Mouse (Mus musculus) lung, embryonic 14.5 days (tissue): ENCODE data around the gene Hadhb. TPM values are rescaled to one million over a fixed set of nuclear protein-coding genes. Genes with fewer than 3 reads are reported as not detected.
"Not testable (repeated sequence)": the region's sequence is repeated elsewhere in the genome, so short reads cannot be mapped to it uniquely, and the experiment has no call there.

Experiments
- ATAC-seq: fragments of 200-750 bp; cut with Nextera tagmentation; 2 replicates; pipeline ENCODE4 v1.8.0; 2017; ENCODE audit warnings: mild to moderate bottlenecking, moderate TSS enrichment, moderate library complexity; ENCODE audit not compliant: insufficient read depth
- DNase-seq: peaks from one replicate; pipeline ENCODE4 v3.0.0-alpha.2; 2015
- H3K27ac ChIP-seq: fragments of 300-500 bp; sonication (generic); 2 replicates; pipeline ENCODE4 v1.5.1; 2014; ENCODE audit warnings: low read depth, mild to moderate bottlenecking, moderate library complexity
- H3K27me3 ChIP-seq: fragments of 300-500 bp; sonication (generic); 2 replicates; pipeline ENCODE4 v1.6.1; 2014; ENCODE audit warnings: low read length, control low read depth; ENCODE audit not compliant: insufficient read depth
- H3K36me3 ChIP-seq: fragments of 300-500 bp; sonication (generic); 2 replicates; pipeline ENCODE4 v1.6.1; 2014; ENCODE audit warnings: control low read depth; ENCODE audit not compliant: insufficient read depth
- H3K4me1 ChIP-seq: fragments of 300-500 bp; sonication (generic); 2 replicates; pipeline ENCODE4 v1.6.1; 2014; ENCODE audit warnings: antibody characterized with exemption, control low read depth; ENCODE audit not compliant: insufficient read depth
- H3K4me2 ChIP-seq: fragments of 300-500 bp; sonication (generic); 2 replicates; pipeline ENCODE4 v1.6.1; 2014; ENCODE audit warnings: mild to moderate bottlenecking
- H3K4me3 ChIP-seq: fragments of 300-500 bp; sonication (generic); 2 replicates; pipeline ENCODE4 v1.5.1; 2014; ENCODE audit warnings: low read depth, low read length
- H3K9ac ChIP-seq: fragments of 300-500 bp; sonication (generic); 2 replicates; pipeline ENCODE4 v1.6.1; 2014
- H3K9me3 ChIP-seq: fragments of 300-500 bp; sonication (generic); 2 replicates; pipeline ENCODE4 v1.6.1; 2016; ENCODE audit warnings: low read depth, low read length, control low read depth
- CTCF ChIP-seq: IDR thresholded peaks from 2 replicates; pipeline ENCODE4 v1.5.1; 2016; ENCODE audit warnings: antibody characterized with exemption, low read depth
- WGBS: fragments of 180-500 bp; shearing (Covaris S2); extraction: QIAGEN DNeasy Blood & Tissue Kit; methylation state at CpG from one replicate; pipeline ENCODE4 v1.1.7; 2014; 5-methylcytosine and 5-hydroxymethylcytosine counted together
- polyA plus RNA-seq: library from polyadenylated mRNA; unstranded; fragments of >200 nt; fragmentation: Nextera tagmentation; extraction: Ambion mirVana; gene quantifications from 2 replicates; pipeline ENCODE4 v1.2.1, GENCODE M21; 2014

Hadhb gene
- polyA plus RNA-seq, 1 experiment from 2014 or later: 124 TPM

DNA sequence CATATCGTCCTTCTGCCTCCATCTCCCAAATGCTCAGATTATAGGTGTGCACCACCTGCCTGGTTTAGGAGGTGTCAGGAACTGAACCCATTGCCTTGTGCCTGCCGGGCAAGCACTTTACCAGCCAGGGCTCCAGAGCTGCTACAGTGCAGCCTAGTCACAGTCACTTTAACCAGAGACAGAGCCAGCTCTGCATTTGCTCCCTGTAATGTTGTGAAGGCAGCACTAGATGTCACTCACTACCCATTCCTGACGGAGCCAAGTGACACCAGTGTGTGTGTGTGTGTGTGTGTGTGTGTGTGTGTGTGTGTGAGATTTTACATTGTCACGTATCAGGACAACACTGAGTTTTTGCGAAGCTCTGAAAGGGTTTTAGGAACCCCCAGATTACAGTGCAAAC is 46.5 kb downstream of the Hadhb start:
- DNase-seq (peak; percentile 73), ATAC-seq (peak; percentile 65; the same call in 1 of the 2 replicates)
- Histone ChIP-seq H3K27me3 (no peaks in the 10 kb centered on the region), H3K36me3 (no peaks in the 10 kb centered on the region), H3K4me2 (no peak overlapping the region), H3K9me3 (no peaks in the 10 kb centered on the region), H3K4me3 (no peak overlapping the region), H3K27ac (no peak overlapping the region), H3K9ac (no peak overlapping the region), H3K4me1 (no peaks in the 10 kb centered on the region)
- peak; percentile 83 for TF ChIP-seq CTCF
- WGBS: 36% methylated on average over 5 of the region's 5 CpGs

DNA sequence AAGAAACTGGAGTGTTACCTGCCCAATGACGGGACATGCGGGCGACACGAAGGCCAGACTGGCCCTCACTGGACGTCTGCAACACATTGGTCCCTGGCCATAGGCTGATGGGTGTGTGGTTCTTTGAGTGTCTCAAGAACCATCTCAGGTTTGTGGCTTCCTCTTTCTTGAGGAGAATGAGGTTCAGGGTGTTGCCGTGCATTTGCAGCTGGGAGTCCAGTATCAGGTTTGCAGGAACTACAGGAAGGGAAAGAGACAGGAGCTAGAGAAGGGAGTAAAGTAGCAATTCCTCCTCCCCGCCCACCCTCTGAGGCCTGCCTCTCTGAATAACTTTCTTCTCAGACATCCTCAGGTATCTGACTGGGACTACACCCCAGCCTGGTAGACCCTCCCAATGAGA is 47.2 kb downstream of the Hadhb start:
- H3K27ac ChIP-seq: no peak overlapping the region
- H3K27me3 ChIP-seq: no peaks in the 10 kb centered on the region
- DNase-seq (no peak), ATAC-seq (no peak)
- no peaks in the 10 kb centered on the region for H3K9me3 ChIP-seq
- H3K4me1 ChIP-seq: no peaks in the 10 kb centered on the region
- H3K4me2 ChIP-seq: no peak overlapping the region
- H3K36me3 ChIP-seq: no peaks in the 10 kb centered on the region
- no peak for TF ChIP-seq CTCF
- WGBS: 82% methylated on average over 7 of the region's 7 CpGs
- H3K9ac ChIP-seq: no peak overlapping the region
- H3K4me3 ChIP-seq: no peak overlapping the region

DNA sequence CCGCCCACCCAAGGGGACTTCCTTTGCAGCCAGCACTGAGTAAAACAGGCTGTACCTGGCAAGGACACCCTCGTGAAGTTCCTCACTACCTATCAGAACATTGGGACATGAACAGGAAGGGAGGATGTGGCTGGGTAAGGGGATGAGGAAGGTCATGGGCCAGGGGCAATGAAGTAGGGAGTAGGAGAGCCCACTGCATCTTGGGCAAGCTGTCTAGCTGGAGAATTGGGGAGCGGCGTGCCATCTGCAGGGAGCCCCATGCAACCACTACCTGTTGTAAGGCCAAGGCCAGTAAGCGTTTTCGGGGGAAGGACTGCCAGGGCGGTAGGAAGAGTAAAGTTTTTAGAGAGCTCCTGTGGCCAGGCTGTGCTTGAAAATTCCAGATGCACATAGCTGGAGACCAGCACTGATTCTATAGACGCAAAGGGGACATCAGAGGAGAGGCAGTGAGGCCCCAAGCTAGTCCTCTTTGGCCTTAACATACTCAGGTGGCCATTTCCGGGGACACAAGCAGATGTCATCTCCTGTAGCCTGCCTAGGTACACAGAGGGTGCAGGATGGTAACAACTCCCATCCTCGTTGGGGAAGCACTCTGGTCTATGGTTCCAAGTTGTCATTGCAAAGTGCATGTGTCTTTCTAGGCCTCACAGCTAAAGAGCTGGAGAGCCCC is 48.3 kb downstream of the Hadhb start:
- H3K27me3 ChIP-seq: no peaks in the 10 kb centered on the region
- DNase-seq: no peak
- no peak overlapping the region for H3K27ac ChIP-seq
- no peak overlapping the region for H3K9ac ChIP-seq
- 78% methylated on average over 10 of the region's 10 CpGs for WGBS
- no peak overlapping the region for H3K4me2 ChIP-seq
- H3K4me3 ChIP-seq: no peak overlapping the region
- no peaks in the 10 kb centered on the region for H3K9me3 ChIP-seq
- no peak for TF ChIP-seq CTCF
- no peaks in the 10 kb centered on the region for H3K4me1 ChIP-seq
- no peaks in the 10 kb centered on the region for H3K36me3 ChIP-seq
- ATAC-seq: no peak

DNA sequence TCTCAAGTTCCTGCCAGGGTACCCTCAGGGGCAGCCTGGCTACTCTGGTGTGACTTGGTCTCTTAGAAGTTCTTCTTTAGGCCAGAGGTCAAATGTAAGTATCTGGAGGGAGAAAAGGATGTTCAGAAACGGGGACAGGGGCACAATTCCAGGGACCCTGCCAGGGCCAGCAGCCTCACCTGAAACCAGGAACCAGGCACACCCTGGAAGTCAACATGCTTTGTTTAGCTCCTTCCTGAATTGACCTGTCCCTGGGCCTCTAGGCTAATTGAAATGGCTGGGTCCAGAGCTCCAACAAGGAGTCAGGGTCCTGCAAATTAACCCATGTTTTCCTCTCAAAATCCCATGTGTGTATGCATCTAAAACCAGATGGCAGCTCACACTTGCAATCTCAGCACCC is 49.4 kb downstream of the Hadhb start:
- H3K4me2 ChIP-seq: no peak overlapping the region
- H3K9ac ChIP-seq: no peak overlapping the region
- H3K9me3 ChIP-seq: no peaks in the 10 kb centered on the region
- ATAC-seq (no peak), DNase-seq (no peak)
- H3K36me3 ChIP-seq: no peaks in the 10 kb centered on the region
- no peaks in the 10 kb centered on the region for H3K27me3 ChIP-seq
- no peak overlapping the region for H3K4me3 ChIP-seq
- no peaks in the 10 kb centered on the region for H3K4me1 ChIP-seq
- no peak overlapping the region for H3K27ac ChIP-seq
- no peak for TF ChIP-seq CTCF
- WGBS: 42% methylated on average over 1 of the region's 1 CpGs

DNA sequence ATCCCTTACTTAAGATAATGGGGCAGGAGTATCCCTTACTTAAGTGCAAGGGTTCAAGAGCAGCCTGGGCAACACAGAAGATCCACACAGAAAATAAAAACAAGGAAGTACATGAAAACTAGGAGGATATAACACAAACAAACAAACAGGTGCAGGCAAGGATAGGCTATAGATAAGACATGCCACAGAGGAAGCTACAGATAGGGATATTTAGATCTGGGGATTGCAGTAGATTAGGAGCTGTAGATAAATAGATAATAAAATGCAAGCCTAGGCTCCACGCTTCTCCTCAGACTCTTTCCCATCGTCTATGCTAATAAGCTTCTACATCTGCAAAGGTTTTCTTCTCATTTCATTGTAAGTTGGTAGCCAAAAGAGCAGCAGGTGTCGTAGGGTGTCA is 50.0 kb downstream of the Hadhb start:
- Histone ChIP-seq H3K9ac (no peak overlapping the region), H3K4me1 (no peaks in the 10 kb centered on the region), H3K9me3 (no peaks in the 10 kb centered on the region), H3K4me3 (no peak overlapping the region), H3K36me3 (no peaks in the 10 kb centered on the region), H3K27ac (no peak overlapping the region), H3K27me3 (no peaks in the 10 kb centered on the region), H3K4me2 (no peak overlapping the region)
- DNase-seq: no peak
- TF ChIP-seq CTCF: no peak
- no peak for ATAC-seq
- 62% methylated on average over 3 of the region's 3 CpGs for WGBS

DNA sequence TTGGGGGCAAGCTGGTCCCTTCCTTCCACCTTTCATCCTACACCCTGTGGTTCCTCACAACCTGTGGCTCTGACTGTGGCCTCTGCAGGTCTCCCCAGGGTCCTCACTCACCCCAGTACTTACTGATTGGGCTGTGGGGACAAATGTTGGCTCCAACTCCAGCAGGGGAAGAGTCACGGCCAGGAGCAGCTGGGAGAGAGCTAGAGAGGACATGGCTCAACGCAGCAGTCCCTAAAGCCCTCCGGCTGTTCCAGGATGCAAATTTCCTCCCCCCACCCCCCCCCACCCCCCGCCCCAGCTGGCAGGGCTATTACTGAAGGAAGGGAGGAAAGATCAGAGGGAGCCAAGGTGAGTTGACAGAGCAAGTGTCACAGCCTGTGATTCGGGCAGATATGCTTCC is 50.4 kb downstream of the Hadhb start, which contains the start of gene Adgrf3:
Adgrf3 (minus strand) TSS at position 230 of the 400 bp plus-strand sequence.
- no peak within 1 kb of the TSS for H3K9ac ChIP-seq
- no peaks in the 10 kb centered on the region for H3K36me3 ChIP-seq
- H3K27me3 ChIP-seq: no peaks in the 10 kb centered on the region
- no peak within 1 kb of the TSS for H3K4me3 ChIP-seq
- H3K9me3 ChIP-seq: no peaks in the 10 kb centered on the region
- no peak within 1 kb of the TSS for H3K4me2 ChIP-seq
- DNase-seq (no peak), ATAC-seq (no peak)
- H3K4me1 ChIP-seq: no peaks in the 10 kb centered on the region
- H3K27ac ChIP-seq: no peak within 1 kb of the TSS
- whole genome bisulfite sequencing: 28% methylated on average over 5 of the region's 5 CpGs
- no peak for TF ChIP-seq CTCF

DNA sequence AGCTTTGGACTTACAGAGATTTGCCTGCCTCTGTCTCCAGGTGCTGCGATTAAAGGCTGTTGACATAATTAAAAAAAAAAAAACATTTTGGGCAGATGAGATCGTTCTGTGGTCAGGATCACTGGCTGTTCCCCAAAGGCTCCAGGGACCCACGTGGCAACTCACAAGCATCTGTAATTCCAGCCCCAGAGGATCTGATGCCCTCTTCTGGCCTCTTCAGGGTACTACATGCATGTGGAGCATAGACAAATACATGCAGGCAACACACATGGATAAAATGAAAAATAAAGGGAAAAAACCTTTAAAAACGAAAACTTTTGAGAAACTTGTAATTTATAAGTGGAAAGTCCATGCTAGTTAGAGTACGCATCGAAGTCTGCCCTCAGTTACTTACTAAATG is 52.2 kb downstream of the Hadhb start:
- Histone ChIP-seq H3K4me3 (no peak overlapping the region), H3K9me3 (no peaks in the 10 kb centered on the region), H3K27me3 (no peaks in the 10 kb centered on the region), H3K4me2 (no peak overlapping the region), H3K27ac (no peak overlapping the region), H3K4me1 (no peaks in the 10 kb centered on the region), H3K36me3 (no peaks in the 10 kb centered on the region), H3K9ac (no peak overlapping the region)
- peak; percentile 56 for TF ChIP-seq CTCF
- no peak for ATAC-seq
- peak; percentile 41 for DNase-seq
- 64% methylated on average over 6 of the region's 6 CpGs for WGBS

DNA sequence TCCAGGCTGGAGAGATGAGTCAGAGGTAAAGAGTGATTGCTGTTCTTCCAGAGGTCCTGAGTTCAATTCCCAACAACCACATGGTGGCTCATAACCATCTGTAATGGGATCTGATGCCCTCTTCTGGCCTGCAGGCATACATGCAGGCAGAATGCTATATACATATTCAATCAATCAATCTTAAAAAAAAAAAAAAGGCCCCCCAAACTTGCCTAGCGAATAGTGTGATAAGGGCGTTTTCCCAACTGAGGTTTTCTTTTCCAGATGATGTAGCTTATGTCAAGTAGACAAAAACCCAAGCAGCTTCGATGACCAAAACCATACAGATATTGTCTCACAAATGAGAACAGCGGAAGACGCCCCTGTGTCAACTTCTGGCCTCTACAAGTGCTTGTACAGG is 55.7 kb downstream of the Hadhb start:
- H3K27ac ChIP-seq, H3K9ac ChIP-seq, H3K36me3 ChIP-seq, H3K27me3 ChIP-seq, H3K4me3 ChIP-seq, H3K9me3 ChIP-seq, H3K4me1 ChIP-seq, H3K4me2 ChIP-seq, ATAC-seq, DNase-seq: not testable (repeated sequence)
- 87% methylated on average over 5 of the region's 5 CpGs for WGBS
